Mouse (Mus musculus) intestine, embryonic 14.5 days (tissue): ENCODE results near the gene Arhgef18. TPM values are rescaled to one million over a fixed set of nuclear protein-coding genes. Genes with fewer than 3 reads are reported as not detected.
A peak's percentile ranks its signal among the peaks of the same experiment; 100 is the strongest.

Experiments used
- ATAC-seq: fragments of 200-750 bp; cut with Nextera tagmentation; replicated peaks from 2 replicates; pipeline ENCODE4 v1.8.0; 2017; ENCODE audit warnings: low read depth, moderate number of reproducible peaks, moderate TSS enrichment, moderate library complexity; ENCODE audit not compliant: low FRiP score, low TSS enrichment
- DNase-seq: peaks from one replicate; pipeline ENCODE4 v3.0.0-alpha.2; 2018; ENCODE audit warnings: low spot score
- H3K27ac ChIP-seq: fragments of 300-500 bp; sonication (generic); 2 replicates; pipeline ENCODE4 v1.5.1; 2014; ENCODE audit warnings: low read depth, mild to moderate bottlenecking, control low read depth
- H3K27me3 ChIP-seq: fragments of 300-500 bp; sonication (generic); replicated peaks from 2 replicates; pipeline ENCODE4 v1.6.1; 2014; ENCODE audit warnings: low read length, control low read depth; ENCODE audit not compliant: control insufficient read depth, insufficient read depth
- H3K36me3 ChIP-seq: fragments of 300-500 bp; sonication (generic); 2 replicates; pipeline ENCODE4 v1.6.1; 2014; ENCODE audit warnings: low read length, control low read depth; ENCODE audit not compliant: control insufficient read depth, insufficient read depth
- H3K4me1 ChIP-seq: fragments of 300-500 bp; sonication (generic); replicated peaks from 2 replicates; pipeline ENCODE4 v1.6.1; 2014; ENCODE audit warnings: low read length, control low read depth, mixed read lengths; ENCODE audit not compliant: control insufficient read depth, insufficient read depth
- H3K4me2 ChIP-seq: fragments of 300-500 bp; sonication (generic); 2 replicates; pipeline ENCODE4 v1.6.1; 2014; ENCODE audit warnings: low read length
- H3K4me3 ChIP-seq: fragments of 300-500 bp; sonication (generic); 2 replicates; pipeline ENCODE4 v1.5.1; 2014; ENCODE audit warnings: low read depth, low read length, control low read depth, mixed read lengths
- H3K9ac ChIP-seq: fragments of 300-500 bp; sonication (generic); 2 replicates; pipeline ENCODE4 v1.6.1; 2014; ENCODE audit warnings: mild to moderate bottlenecking, low read length
- H3K9me3 ChIP-seq: fragments of 300-500 bp; sonication (generic); 2 replicates; pipeline ENCODE4 v1.6.1; 2016; ENCODE audit warnings: low read length, control low read depth; ENCODE audit not compliant: control insufficient read depth
- WGBS: fragments of 180-500 bp; shearing (Covaris S2); extraction: QIAGEN DNeasy Blood & Tissue Kit; methylation state at CpG from one replicate; pipeline ENCODE4 v1.1.7; 2014; 5-methylcytosine and 5-hydroxymethylcytosine counted together
- polyA plus RNA-seq: library from polyadenylated mRNA; unstranded; fragments of >200 nt; fragmentation: Nextera tagmentation; extraction: Ambion mirVana; gene quantifications from 2 replicates; pipeline ENCODE4 v1.2.1, GENCODE M21; 2014

The Arhgef18 gene
- polyA plus RNA-seq, 1 experiment from 2014 or later, result 8.6 TPM

DNA sequence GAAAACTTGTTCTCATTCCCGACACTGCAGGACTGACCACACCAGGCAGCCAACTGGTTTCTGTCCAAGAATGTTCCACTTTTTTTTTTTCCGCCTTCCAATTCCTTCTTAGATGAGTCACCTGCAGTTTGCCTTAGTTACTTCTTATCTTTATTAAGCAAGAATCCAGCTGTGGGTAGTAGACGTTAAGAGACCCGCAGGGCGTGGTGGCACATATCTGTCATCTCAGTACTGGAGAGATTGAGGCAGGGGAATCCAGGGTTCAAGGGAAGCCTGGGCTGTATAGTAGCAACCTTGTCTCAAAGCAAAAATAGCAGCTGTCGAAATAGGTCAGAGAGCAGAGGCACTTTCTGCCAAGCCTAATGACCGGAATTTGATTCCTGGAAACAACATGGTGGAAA is 19.1 kb downstream of the Arhgef18 start:
- Histone ChIP-seq H3K27ac (peak overlapping the region; percentile 24; the same call in 1 of the 2 replicates), H3K27me3 (no peaks in the 10 kb centered on the region), H3K4me1 (no peaks in the 10 kb centered on the region; the same call in 1 of the 2 replicates), H3K9ac (no peak overlapping the region), H3K36me3 (0 out of 2 replicates have a peak, but pooled peaks cover 3% of the 10 kb centered on the region), H3K9me3 (no peaks in the 10 kb centered on the region), H3K4me3 (no peak overlapping the region), H3K4me2 (no peak overlapping the region)
- ATAC-seq (peak; percentile 45; the same call in 1 of the 2 replicates), DNase-seq (no peak)
- WGBS, result 75% methylated on average over 7 of the region's 7 CpGs

DNA sequence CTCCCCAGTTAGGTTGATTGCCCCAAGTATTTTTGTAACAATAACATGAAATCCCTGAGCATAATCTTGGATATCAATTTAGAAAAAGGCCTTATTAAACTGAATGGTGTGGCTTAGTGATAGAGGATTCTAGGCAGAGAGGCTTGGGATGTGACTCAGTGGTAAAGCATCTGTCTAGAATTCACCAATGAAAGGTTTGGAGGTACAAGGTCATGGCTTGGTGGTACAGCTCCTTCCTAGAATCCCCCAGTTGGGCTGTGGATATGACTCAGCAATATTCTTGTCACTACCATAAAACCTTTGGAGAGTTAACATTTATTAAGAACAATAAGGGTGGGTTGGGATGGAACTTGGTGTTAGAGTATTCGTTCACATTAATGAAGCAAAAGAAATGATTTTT is 20.0 kb downstream of the Arhgef18 start:
- H3K4me2 ChIP-seq, result no peak overlapping the region
- no peaks in the 10 kb centered on the region for H3K27me3 ChIP-seq
- 94% methylated on average over 1 of the region's 1 CpGs for WGBS
- ATAC-seq, result no peak
- no peak overlapping the region for H3K27ac ChIP-seq
- DNase-seq, result no peak
- H3K9me3 ChIP-seq, result no peaks in the 10 kb centered on the region
- no peak overlapping the region for H3K4me3 ChIP-seq
- no peaks in the 10 kb centered on the region for H3K36me3 ChIP-seq
- H3K4me1 ChIP-seq, result peaks cover 5% of the 10 kb centered on the region
- H3K9ac ChIP-seq, result no peak overlapping the region

DNA sequence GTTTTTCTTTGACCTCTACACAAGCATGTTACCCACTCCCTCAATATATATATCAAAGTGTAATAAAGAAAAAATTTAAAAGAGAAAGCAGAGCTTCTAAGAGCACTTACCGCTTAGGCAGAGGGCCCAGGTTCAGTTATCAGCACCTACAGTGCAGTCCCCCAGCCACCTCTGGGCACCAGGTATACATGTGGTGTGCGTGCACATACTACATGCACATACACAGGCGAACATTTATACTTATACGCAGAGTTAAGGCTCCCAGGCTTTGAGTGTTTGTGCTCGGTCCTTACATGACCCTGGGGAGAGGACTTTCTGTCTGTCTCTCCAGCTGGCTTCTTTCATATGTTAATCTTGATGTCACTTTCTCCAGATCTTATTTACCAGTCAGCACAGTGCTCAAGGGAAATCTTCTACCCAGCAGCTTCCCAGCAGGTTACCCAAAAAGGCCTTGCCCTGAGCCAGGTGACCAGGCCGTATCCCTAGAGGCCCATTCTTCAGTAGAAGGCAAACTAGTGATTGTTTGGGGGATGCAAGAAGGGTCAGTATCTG is 21.9 kb downstream of the Arhgef18 start:
- DNase-seq, result no peak
- Histone ChIP-seq H3K27ac (no peak overlapping the region), H3K4me2 (no peak overlapping the region), H3K27me3 (no peaks in the 10 kb centered on the region), H3K4me1 (peaks cover 7% of the 10 kb centered on the region), H3K36me3 (no peaks in the 10 kb centered on the region), H3K9me3 (no peaks in the 10 kb centered on the region), H3K4me3 (no peak overlapping the region), H3K9ac (no peak overlapping the region)
- 69% methylated on average over 6 of the region's 6 CpGs for WGBS
- ATAC-seq, result no peak

DNA sequence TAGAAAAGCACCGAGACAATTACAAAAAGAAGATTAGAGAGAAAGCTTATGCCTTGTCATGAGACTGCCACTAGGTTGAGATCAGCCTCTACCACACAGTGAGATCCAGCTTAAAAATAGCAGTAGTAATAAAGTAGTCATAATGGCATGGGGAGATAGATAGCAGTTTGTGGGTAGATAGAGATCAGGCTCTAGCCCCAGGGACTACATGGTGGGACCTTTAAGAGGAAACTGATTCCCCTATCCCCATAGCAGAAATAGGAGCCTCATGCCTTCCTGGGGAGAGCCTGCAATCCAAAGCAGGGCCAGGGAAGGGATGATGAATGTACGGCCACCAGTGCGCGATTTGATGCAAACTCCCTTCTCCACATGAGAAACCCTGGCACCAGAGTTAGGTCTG is 22.5 kb downstream of the Arhgef18 start:
- peaks cover 7% of the 10 kb centered on the region for H3K4me1 ChIP-seq
- no peak overlapping the region for H3K27ac ChIP-seq
- no peak overlapping the region for H3K9ac ChIP-seq
- ATAC-seq (no peak), DNase-seq (no peak)
- 78% methylated on average over 4 of the region's 4 CpGs for WGBS
- no peak overlapping the region for H3K4me2 ChIP-seq
- no peaks in the 10 kb centered on the region for H3K9me3 ChIP-seq
- no peaks in the 10 kb centered on the region for H3K27me3 ChIP-seq
- no peaks in the 10 kb centered on the region for H3K36me3 ChIP-seq
- no peak overlapping the region for H3K4me3 ChIP-seq

DNA sequence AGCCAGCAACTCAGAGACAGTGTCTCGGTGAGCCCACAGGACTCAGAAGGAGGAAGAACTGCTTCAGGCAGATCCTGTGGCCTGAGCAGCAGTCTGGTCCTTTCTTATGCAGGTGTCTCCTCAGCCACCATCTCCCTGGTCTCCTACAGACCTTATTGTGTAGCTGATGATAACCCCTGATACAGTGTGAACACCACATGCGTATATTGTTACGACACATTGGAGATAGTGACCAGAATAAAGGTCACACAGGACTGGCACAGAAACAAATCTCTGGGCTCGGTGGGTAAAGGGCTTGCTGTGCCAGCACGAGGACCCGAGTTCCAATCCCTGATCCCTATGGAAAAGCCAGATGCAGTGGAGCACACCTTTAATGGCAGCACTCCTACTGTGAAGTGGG is 22.9 kb downstream of the Arhgef18 start:
- ATAC-seq, result no peak
- no peak for DNase-seq
- WGBS, result 91% methylated on average over 6 of the region's 6 CpGs
- Histone ChIP-seq H3K4me1 (peaks cover 7% of the 10 kb centered on the region), H3K4me3 (no peak overlapping the region), H3K27me3 (no peaks in the 10 kb centered on the region), H3K27ac (no peak overlapping the region), H3K9ac (no peak overlapping the region), H3K4me2 (no peak overlapping the region), H3K36me3 (no peaks in the 10 kb centered on the region), H3K9me3 (no peaks in the 10 kb centered on the region)

DNA sequence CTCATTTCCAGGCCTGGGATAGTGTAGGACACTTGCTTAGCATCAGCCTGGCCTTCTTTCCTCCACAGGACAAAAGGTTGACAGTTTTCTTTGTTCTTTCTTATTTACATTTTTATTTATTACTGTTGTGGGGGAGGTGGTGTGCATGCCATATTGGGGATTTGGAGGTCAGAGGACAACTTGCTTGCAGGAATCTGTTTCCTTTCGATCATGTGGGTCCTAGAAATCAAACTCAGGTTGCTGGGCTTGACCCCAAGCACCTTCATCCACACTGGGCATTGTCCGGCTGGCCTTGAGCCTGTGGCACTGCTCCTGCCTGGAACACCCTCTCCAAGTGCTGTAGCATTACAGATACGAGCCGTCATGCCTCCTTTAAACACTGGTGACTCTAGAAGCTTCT is 24.0 kb downstream of the Arhgef18 start:
- Histone ChIP-seq H3K27ac (no peak overlapping the region), H3K9me3 (no peaks in the 10 kb centered on the region), H3K9ac (no peak overlapping the region), H3K36me3 (no peaks in the 10 kb centered on the region), H3K4me2 (no peak overlapping the region), H3K27me3 (no peaks in the 10 kb centered on the region), H3K4me3 (no peak overlapping the region), H3K4me1 (peaks cover 7% of the 10 kb centered on the region)
- DNase-seq (no peak), ATAC-seq (no peak)
- 50% methylated on average over 4 of the region's 4 CpGs for WGBS

DNA sequence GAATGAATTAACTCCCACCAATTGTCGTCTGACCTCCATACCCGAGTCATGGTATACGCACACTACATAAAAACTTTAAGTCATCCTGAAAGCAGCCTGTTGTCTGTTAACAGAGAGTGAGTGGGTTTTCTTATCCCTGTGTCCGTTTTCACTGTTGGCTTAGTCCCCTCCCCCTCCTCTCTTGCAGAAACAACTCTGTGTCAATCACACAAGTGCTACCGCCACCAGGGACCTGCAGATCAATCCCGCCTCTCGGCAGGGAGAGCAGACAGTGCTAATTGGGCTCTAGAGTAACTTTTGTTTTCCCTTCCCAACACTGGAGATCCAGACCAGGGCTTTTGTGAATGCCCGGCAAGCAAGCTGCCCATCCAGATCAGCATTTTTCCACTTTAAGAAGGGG is 24.6 kb downstream of the Arhgef18 start:
- H3K27me3 ChIP-seq, result no peaks in the 10 kb centered on the region
- ATAC-seq (0 out of 2 replicates have a peak, but pooled peaks have one; percentile 29), DNase-seq (no peak)
- H3K9me3 ChIP-seq, result no peaks in the 10 kb centered on the region
- H3K4me2 ChIP-seq, result no peak overlapping the region
- 19% methylated on average over 8 of the region's 8 CpGs for WGBS
- no peak overlapping the region for H3K27ac ChIP-seq
- H3K36me3 ChIP-seq, result no peaks in the 10 kb centered on the region
- H3K4me3 ChIP-seq, result no peak overlapping the region
- no peak overlapping the region for H3K9ac ChIP-seq
- peaks cover 7% of the 10 kb centered on the region for H3K4me1 ChIP-seq

DNA sequence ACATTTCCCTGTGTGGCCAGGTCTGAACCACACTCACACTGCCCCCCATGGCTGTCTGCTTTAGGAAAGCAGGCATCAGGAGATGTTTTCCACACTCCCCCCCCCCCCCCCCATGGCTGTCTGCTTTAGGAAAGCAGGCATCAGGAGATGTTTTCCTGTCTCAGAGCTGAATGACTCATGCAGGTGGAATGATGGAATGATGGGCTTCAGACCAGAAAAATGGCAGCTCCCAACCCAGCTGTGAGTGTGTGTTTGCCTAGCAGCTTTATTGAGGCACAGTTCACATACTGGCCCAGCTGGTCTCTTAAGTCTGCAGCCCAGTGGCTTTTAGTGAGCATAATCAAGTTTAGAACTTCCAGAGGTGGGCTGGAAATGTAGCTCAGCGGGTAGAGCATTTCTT is 25.3 kb downstream of the Arhgef18 start:
- WGBS, result 65% methylated on average over 1 of the region's 1 CpGs

DNA sequence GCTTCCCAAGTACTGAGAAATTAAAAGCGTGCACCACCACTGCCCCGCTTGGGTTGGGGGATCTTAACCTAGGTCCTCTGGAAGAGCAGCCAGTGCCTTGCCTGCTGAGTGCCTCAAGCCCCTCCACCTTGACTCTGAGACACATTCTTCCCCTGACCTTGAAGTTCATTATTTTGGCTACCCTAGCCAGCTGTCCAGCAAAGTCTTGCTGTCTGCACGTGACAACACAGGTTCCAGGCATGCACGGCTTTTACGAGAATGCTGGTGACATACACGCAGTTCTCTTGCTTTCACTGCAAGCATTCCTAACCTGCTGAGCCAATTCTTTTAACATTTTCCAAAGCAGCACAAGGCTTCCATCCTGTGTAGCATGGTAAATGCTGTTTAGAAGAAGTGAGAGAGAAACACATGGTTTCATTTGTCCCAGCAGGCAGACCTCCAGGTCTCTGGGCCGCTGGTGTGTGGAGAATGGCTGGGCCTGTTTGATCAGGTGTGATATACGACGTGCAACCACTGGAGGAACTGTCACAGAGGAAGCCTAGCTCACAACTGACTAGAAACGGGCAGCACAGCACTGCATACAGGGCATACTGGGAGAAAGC is 27.4 kb downstream of the Arhgef18 start:
- H3K4me2 ChIP-seq, result no peak overlapping the region
- H3K27ac ChIP-seq, result no peak overlapping the region
- ATAC-seq, result no peak
- H3K9me3 ChIP-seq, result no peaks in the 10 kb centered on the region
- no peaks in the 10 kb centered on the region for H3K27me3 ChIP-seq
- H3K4me3 ChIP-seq, result no peak overlapping the region
- peaks cover 7% of the 10 kb centered on the region for H3K4me1 ChIP-seq
- WGBS, result 64% methylated on average over 10 of the region's 10 CpGs
- no peaks in the 10 kb centered on the region for H3K36me3 ChIP-seq
- no peak for DNase-seq
- no peak overlapping the region for H3K9ac ChIP-seq

More for the DNA sequence above, 25.3 kb downstream of the Arhgef18 start:
- no peaks in the 10 kb centered on the region for H3K36me3 ChIP-seq
- no peak overlapping the region for H3K4me2 ChIP-seq
- DNase-seq (no peak), ATAC-seq (peak; percentile 71; the same call in 1 of the 2 replicates)
- no peak overlapping the region for H3K9ac ChIP-seq
- no peak overlapping the region for H3K4me3 ChIP-seq
- no peak overlapping the region for H3K27ac ChIP-seq
- peaks cover 7% of the 10 kb centered on the region for H3K4me1 ChIP-seq
- no peaks in the 10 kb centered on the region for H3K27me3 ChIP-seq
- no peaks in the 10 kb centered on the region for H3K9me3 ChIP-seq
